8 mouse cellular contexts compared by ENCODE assay signal in the genomic region with DNA sequence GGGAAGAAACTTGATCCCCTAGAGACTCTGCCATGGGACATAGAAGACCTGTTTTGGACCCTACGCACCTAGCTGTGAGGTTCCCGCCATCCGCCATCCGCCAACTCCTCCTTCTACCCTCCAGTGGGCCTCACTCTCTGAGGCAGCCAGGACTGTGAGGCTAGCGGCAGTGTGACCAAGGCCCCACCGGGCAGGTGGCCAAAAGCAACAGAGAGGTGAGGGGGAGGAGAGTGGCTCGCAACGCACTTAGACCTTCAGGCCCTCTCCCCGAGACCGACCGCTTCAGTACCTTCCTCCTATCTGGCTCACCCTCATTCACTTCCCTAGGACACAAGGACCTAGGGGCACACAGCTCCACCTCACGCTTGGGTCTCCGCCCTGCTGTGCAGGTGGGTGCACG. TPM values are rescaled to one million over a fixed set of nuclear protein-coding genes. Genes with fewer than 3 reads are reported as not detected.
DNase-seq lines count a peak whose midpoint lies in the region; ATAC-seq lines count a peak whose summit lies in the region.

No protein-coding gene starts in this region.

- peak overlapping the region; percentile 91 for H3K4me2 ChIP-seq in embryonic facial prominence, embryonic 12.5 days (replicated peaks)
- peak overlapping the region; percentile 89 for H3K4me2 ChIP-seq in limb, embryonic 12.5 days
- H3K4me2 ChIP-seq in midbrain, embryonic 16.5 days (ENCODE audit: low read length): peak overlapping the region; percentile 91

- peaks cover 36% of the 10 kb centered on the region for H3K36me3 ChIP-seq in embryonic facial prominence, embryonic 12.5 days
- peaks cover 61% of the 10 kb centered on the region for H3K36me3 ChIP-seq in limb, embryonic 12.5 days
- H3K36me3 ChIP-seq in midbrain, embryonic 16.5 days (ENCODE audit: control insufficient read depth, insufficient read depth, low read length): no peaks in the 10 kb centered on the region

- peaks cover 61% of the 10 kb centered on the region for H3K4me1 ChIP-seq in embryonic facial prominence, embryonic 12.5 days
- peaks cover 61% of the 10 kb centered on the region for H3K4me1 ChIP-seq in limb, embryonic 12.5 days (replicated peaks)
- H3K4me1 ChIP-seq in midbrain, embryonic 16.5 days (ENCODE audit: control insufficient read depth, insufficient read depth, low read length): peaks cover 35% of the 10 kb centered on the region

- H3K27ac ChIP-seq in embryonic facial prominence, embryonic 12.5 days: no peak overlapping the region
- 0 out of 2 replicates have a peak overlapping the region, but pooled peaks have one; percentile 64 for H3K27ac ChIP-seq in limb, embryonic 12.5 days
- H3K27ac ChIP-seq in midbrain, embryonic 16.5 days (ENCODE audit: low read length): no peak overlapping the region; the same call in 1 of the 2 replicates

- no peak for ATAC-seq in embryonic facial prominence, embryonic 12.5 days (ENCODE audit: insufficient number of reproducible peaks, insufficient read depth, low FRiP score, low TSS enrichment)
- ATAC-seq in limb, embryonic 12.5 days (ENCODE audit: insufficient number of reproducible peaks, insufficient read depth, low FRiP score, low TSS enrichment, low read depth): no peak
- no peak for ATAC-seq in midbrain, embryonic 16.5 days
- ATAC-seq in megakaryocyte progenitor cell, adult 5-6 weeks (replicated peaks; ENCODE audit: poor library complexity): no peak

- 80% methylated on average over 14 of the region's 14 CpGs for WGBS in embryonic facial prominence, embryonic 12.5 days
- WGBS in limb, embryonic 12.5 days: 83% methylated on average over 14 of the region's 14 CpGs
- 84% methylated on average over 14 of the region's 14 CpGs for WGBS in midbrain, embryonic 16.5 days

- DNase-seq in adrenal gland, adult (ENCODE audit: inconsistent age in 2 of 2, low spot score in 1 of 2): peak; percentile 87 to 94
- peak; percentile 58 for DNase-seq in heart, postnatal 25 days (ENCODE audit: low spot score)
- DNase-seq in gastrocnemius, postnatal 10 days: no peak
- no peak for DNase-seq in right cerebral cortex, postnatal 36 days (ENCODE audit: low spot score in 2 of 2)

- H3K9me3 ChIP-seq in embryonic facial prominence, embryonic 12.5 days: no peaks in the 10 kb centered on the region
- H3K9me3 ChIP-seq in limb, embryonic 12.5 days: no peaks in the 10 kb centered on the region
- no peaks in the 10 kb centered on the region for H3K9me3 ChIP-seq in midbrain, embryonic 16.5 days (replicated peaks; ENCODE audit: control insufficient read depth, low read length, poor library complexity, severe bottlenecking)

- H3K27me3 ChIP-seq in embryonic facial prominence, embryonic 12.5 days: no peaks in the 10 kb centered on the region
- no peaks in the 10 kb centered on the region for H3K27me3 ChIP-seq in limb, embryonic 12.5 days
- no peaks in the 10 kb centered on the region for H3K27me3 ChIP-seq in midbrain, embryonic 16.5 days (ENCODE audit: control insufficient read depth, insufficient read depth, low read depth, low read length)

- intact Hi-C loops in heart, postnatal 25 days (cut with DNase I): loop anchor here (5.0 kb wide), 1 partner anchor 43 kb away; a partner anchor contains a TSS

- H3K9ac ChIP-seq in embryonic facial prominence, embryonic 12.5 days: 0 out of 2 replicates have a peak overlapping the region, but pooled peaks have one; percentile 24
- no peak overlapping the region for H3K9ac ChIP-seq in limb, embryonic 12.5 days (replicated peaks)
- no peak overlapping the region for H3K9ac ChIP-seq in midbrain, embryonic 16.5 days (ENCODE audit: low read depth, low read length)

- 0 out of 2 replicates have a peak overlapping the region, but pooled peaks have one; percentile 8 for H3K4me3 ChIP-seq in embryonic facial prominence, embryonic 12.5 days
- peak overlapping the region; percentile 95 for H3K4me3 ChIP-seq in limb, embryonic 12.5 days (replicated peaks)
- peak overlapping the region; percentile 11 for H3K4me3 ChIP-seq in midbrain, embryonic 16.5 days (ENCODE audit: low read depth, low read length)

RNA-seq across cellular contexts. Expression of a gene that starts 3.1 kb away (rescaled TPM):
- polyA plus RNA-seq in embryonic facial prominence, embryonic 12.5 days (2016; fragmentation: Nextera tagmentation; extraction: Ambion mirVana): 17.5 TPM in 2 replicates
- 10 to 100 TPM; 41.8 to 52.2 TPM for total RNA-seq in heart, postnatal 25 days (2021)
- 14.9 and 16.2 TPM in 2 replicates for polyA plus RNA-seq in limb, embryonic 12.5 days (2016; fragmentation: Nextera tagmentation; extraction: Ambion mirVana)
- polyA plus RNA-seq in midbrain, embryonic 16.5 days (2015; fragmentation: Nextera tagmentation; extraction: Ambion mirVana): 7.6 and 8.9 TPM in 2 replicates
- total RNA-seq in gastrocnemius, postnatal 10 days (2021): 10 to 100 TPM; 16.8 to 22.7 TPM
- 2.7 and 4.3 TPM in 2 replicates for total RNA-seq in megakaryocyte progenitor cell, adult 5-6 weeks (2015)
- 1.5 and 3.5 TPM in 2 replicates for total RNA-seq in megakaryocyte progenitor cell, adult 5-6 weeks (2017)

RNA-seq across cellular contexts. Expression of a gene that starts 4.1 kb away (rescaled TPM):
- polyA plus RNA-seq in embryonic facial prominence, embryonic 12.5 days (2016; fragmentation: Nextera tagmentation; extraction: Ambion mirVana): 36.3 and 36.7 TPM in 2 replicates
- 1 to 10 TPM; 9.1 to 9.2 TPM for total RNA-seq in heart, postnatal 25 days (2021)
- polyA plus RNA-seq in limb, embryonic 12.5 days (2016; fragmentation: Nextera tagmentation; extraction: Ambion mirVana): 33.2 and 36.1 TPM in 2 replicates
- 23.7 and 24.2 TPM in 2 replicates for polyA plus RNA-seq in midbrain, embryonic 16.5 days (2015; fragmentation: Nextera tagmentation; extraction: Ambion mirVana)
- total RNA-seq in gastrocnemius, postnatal 10 days (2021): 10 to 100 TPM; 10.3 to 11.1 TPM
- 4.0 and 9.0 TPM in 2 replicates for total RNA-seq in megakaryocyte progenitor cell, adult 5-6 weeks (2015)
- total RNA-seq in megakaryocyte progenitor cell, adult 5-6 weeks (2017): 10.9 and 15.0 TPM in 2 replicates

RNA-seq across cellular contexts. Expression of a gene that starts 13.5 kb away (rescaled TPM):
- polyA plus RNA-seq in embryonic facial prominence, embryonic 12.5 days (2016; fragmentation: Nextera tagmentation; extraction: Ambion mirVana): 7.6 and 8.8 TPM in 2 replicates
- total RNA-seq in heart, postnatal 25 days (2021): 10 to 100 TPM; 15.1 to 21.5 TPM
- 5.2 and 6.3 TPM in 2 replicates for polyA plus RNA-seq in limb, embryonic 12.5 days (2016; fragmentation: Nextera tagmentation; extraction: Ambion mirVana)
- 0.82 and 1.0 TPM in 2 replicates for polyA plus RNA-seq in midbrain, embryonic 16.5 days (2015; fragmentation: Nextera tagmentation; extraction: Ambion mirVana)
- 10 to 100 TPM; 16.5 to 17.4 TPM for total RNA-seq in gastrocnemius, postnatal 10 days (2021)
- total RNA-seq in megakaryocyte progenitor cell, adult 5-6 weeks (2015): 3.3 and 4.1 TPM in 2 replicates
- 3.0 and 4.8 TPM in 2 replicates for total RNA-seq in megakaryocyte progenitor cell, adult 5-6 weeks (2017)

RNA-seq across cellular contexts. Expression of a gene that starts 45.1 kb away (rescaled TPM):
- 29.6 and 30.0 TPM in 2 replicates for polyA plus RNA-seq in embryonic facial prominence, embryonic 12.5 days (2016; fragmentation: Nextera tagmentation; extraction: Ambion mirVana)
- 100 to 1,000 TPM; 102 to 110 TPM for total RNA-seq in heart, postnatal 25 days (2021)
- polyA plus RNA-seq in limb, embryonic 12.5 days (2016; fragmentation: Nextera tagmentation; extraction: Ambion mirVana): 26.5 and 31.9 TPM in 2 replicates
- polyA plus RNA-seq in midbrain, embryonic 16.5 days (2015; fragmentation: Nextera tagmentation; extraction: Ambion mirVana): 25.1 and 25.6 TPM in 2 replicates
- 10 to 100 TPM; 55.6 to 60.0 TPM for total RNA-seq in gastrocnemius, postnatal 10 days (2021)
- 18.3 and 19.0 TPM in 2 replicates for total RNA-seq in megakaryocyte progenitor cell, adult 5-6 weeks (2015)
- total RNA-seq in megakaryocyte progenitor cell, adult 5-6 weeks (2017): 22.9 and 24.9 TPM in 2 replicates

RNA-seq across cellular contexts. Expression of a gene that starts 47.8 kb away (rescaled TPM):
- 0.10 and 0.18 TPM in 2 replicates for polyA plus RNA-seq in embryonic facial prominence, embryonic 12.5 days (2016; fragmentation: Nextera tagmentation; extraction: Ambion mirVana)
- under 1 TPM in 1 of 2 experiments, not detected in 1; 0.08 TPM for total RNA-seq in heart, postnatal 25 days (2021)
- polyA plus RNA-seq in limb, embryonic 12.5 days (2016; fragmentation: Nextera tagmentation; extraction: Ambion mirVana): 0.20 TPM in 1 of 2 replicates, not detected in the other
- polyA plus RNA-seq in midbrain, embryonic 16.5 days (2015; fragmentation: Nextera tagmentation; extraction: Ambion mirVana): 0.09 TPM in 1 of 2 replicates, not detected in the other
- not detected for total RNA-seq in gastrocnemius, postnatal 10 days (2021)
- 2.6 and 5.5 TPM in 2 replicates for total RNA-seq in megakaryocyte progenitor cell, adult 5-6 weeks (2015)
- total RNA-seq in megakaryocyte progenitor cell, adult 5-6 weeks (2017): 1.6 and 5.1 TPM in 2 replicates

Comparison
In these comparisons a context has a peak if more than half of its experiments do, and no peak if none do; other contexts are left out.
1. DNase-seq: peak in adrenal gland, adult (2 of 2) and heart, postnatal 25 days (single experiment); none in gastrocnemius, postnatal 10 days (single experiment) and right cerebral cortex, postnatal 36 days (0 of 2).
2. H3K4me3 ChIP-seq: peak in every context shown above with its lines; median percentile 95 in limb, embryonic 12.5 days; 11 in midbrain, embryonic 16.5 days; 8 in embryonic facial prominence, embryonic 12.5 days.
3. Peak in every context shown above with its lines, with median percentiles within 50 percentile points of each other: H3K4me2 ChIP-seq.